Mouse (Mus musculus): Measurements from ENCODE around the gene Wasf3. TPM values are rescaled to one million over a fixed set of nuclear protein-coding genes. Genes with fewer than 3 reads are reported as not detected.
A peak's percentile ranks its signal among the peaks of the same experiment; 100 is the strongest.

Gene Wasf3
- total RNA-seq (2022) = 100 to 1,000 TPM in 1 of 4 experiments, 10 to 100 TPM in 3; 92.2 to 101 (median 96.8) TPM

DNA sequence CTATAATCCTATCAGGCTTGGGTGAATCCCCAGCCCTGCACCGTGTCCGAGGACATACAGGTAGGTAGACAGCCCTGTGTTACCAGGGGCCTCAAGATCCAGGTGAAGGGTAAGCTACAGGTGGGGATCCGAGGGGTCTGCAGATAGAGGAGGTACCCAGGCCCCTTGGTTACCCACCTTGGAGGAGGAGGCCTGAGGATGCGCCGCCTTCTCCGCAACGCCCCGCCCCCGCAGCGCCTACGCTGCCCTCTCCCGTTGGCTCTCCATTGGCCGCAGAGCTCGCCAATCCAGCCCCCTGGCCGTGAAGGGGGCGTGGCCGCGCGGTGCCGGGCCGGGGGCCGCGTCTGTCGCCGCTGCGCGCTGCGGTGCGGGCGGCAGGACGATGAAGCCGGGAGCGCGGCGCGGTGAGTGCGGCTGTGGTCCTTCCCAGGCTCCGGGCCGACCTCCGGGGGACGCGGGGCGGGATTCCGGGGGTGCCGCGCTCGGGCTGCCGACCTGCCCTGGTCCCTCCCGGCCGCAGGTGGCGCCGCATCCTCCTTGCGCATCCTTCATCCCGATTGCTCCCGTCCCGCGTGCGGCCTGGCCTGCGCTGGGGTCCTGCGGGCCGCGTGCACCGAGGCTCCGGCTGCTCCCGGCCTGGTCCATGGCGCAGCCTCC is at the start of gene Wasf3:
TSS of gene Wasf3 (plus strand) at position 51 of the 657 bp plus-strand sequence.
- peak; percentile 84 to 88 for DNase-seq (ENCODE audit: low spot score in 2 of 2)

DNA sequence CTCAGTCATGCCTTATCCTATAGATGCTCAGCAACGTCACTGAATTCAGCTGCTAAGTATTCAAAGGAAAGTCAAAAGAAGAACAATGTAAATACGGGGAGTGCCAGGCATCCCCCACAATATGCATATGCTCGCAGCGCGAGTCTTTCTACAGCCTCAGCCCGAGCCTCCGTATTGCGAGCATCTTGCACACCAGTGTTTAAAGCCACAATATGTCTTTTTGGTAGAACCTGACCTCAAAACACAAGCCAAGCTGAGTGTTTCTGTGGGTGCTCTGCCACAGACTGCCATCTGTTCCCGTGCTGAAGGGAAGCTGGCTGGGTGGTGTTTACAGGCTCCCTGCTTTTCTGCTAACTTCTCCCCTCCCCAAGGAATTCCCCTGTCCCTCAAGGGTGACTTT is 46.7 kb upstream of the Wasf3 start:
- peak; percentile 57 to 59 for DNase-seq (ENCODE audit: low spot score in 2 of 2)

DNA sequence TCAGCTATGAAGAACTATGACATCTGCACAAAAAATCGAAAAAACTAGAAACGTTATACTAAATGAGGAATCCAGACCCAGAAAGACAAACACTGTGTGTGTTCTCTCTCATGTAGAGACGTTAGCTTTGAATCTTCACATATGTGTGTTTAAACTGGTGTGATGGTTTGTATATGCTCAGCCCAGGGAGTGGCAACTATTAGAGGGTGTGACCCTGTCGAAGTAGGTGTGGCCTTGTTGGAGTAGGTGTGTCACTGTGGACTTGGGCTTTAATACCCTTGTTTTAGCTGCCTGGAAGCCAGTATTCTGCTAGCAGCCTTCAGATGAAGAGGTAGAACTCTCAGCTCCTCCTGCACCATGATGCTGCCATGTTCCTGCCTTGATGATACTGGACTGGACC is 44.7 kb upstream of the Wasf3 start:
- DNase-seq (ENCODE audit: low spot score in 2 of 2) = no peak

DNA sequence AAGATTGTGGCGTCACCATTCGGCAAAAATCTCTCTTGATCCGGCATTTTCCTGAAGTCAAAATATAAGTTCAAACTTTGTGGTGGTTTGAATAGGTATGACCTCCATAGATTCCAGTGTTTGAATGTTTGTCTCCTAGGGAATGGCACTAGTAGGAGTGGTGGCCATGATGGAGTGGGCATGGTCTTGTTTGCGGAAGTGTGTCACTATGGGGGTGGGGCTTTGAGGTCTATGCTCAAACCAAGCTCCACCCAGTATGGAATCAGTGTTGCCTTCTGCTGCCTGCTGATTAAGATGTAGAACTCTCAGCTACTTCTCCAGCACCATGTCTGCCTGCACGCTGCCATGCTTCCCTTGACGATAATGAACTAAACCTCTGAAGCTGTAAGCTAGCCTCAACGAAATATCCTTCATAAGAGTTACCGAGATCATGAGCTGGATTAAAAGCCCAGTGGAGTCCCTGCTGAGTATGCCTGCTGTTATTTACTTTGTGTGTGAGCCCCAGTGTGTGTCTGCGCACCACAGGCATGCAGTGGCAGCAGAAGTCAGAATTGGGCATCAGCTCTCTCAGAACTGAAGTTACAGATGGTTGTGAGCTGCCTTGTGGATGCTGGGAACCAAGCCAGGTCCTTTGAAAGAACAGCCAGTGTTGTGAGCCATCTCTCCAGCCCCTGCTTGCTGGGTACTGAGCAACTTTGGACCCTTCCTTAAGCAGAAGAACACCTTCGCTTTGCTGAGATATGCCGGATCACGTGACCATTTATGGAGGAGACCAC is 39.7 kb upstream of the Wasf3 start:
- peak in 1 of 2 experiments; percentile 44 for DNase-seq (ENCODE audit: low spot score in 2 of 2)

DNA sequence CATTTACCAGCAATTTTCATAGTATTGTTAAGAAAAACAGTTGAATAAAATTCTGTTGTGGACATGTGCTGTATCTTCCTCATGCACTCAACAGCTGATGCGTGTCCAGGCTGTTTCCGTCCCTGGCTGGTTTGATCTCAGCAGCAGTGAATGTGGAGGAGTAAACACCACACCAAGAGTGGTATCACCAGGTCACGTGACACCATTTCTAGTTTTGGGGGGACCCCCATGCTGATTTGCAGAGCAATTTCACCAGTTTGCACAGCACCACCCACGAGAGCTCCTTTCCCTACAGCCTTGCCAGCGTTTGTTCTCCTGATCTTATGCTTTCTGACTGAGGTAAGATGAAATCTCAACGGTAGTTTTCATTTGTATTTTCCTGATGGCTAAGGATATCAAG is 37.7 kb upstream of the Wasf3 start:
- peak in 1 of 2 experiments; percentile 42 for DNase-seq (ENCODE audit: low spot score in 2 of 2)

DNA sequence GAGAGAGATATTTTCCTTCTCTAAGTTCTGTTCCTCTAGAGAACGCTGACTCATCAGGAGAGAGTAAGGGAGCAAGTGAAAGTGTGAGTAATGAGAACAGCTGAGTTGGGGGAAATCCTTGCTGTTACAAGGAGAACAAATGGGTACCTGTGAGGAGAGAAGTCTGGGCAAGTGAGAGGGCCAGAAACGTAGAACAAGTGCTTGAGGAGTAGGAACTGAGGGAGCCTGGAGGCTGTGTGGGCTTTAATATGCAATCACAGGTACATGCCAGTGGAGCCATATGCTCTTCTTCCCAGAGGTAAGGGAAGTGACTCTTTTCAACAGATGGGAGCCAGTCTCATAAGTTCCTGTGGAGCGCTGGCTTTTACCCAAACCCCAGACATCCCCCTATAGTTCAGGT is 35.6 kb upstream of the Wasf3 start:
- peak; percentile 31 to 51 for DNase-seq (ENCODE audit: low spot score in 2 of 2)

DNA sequence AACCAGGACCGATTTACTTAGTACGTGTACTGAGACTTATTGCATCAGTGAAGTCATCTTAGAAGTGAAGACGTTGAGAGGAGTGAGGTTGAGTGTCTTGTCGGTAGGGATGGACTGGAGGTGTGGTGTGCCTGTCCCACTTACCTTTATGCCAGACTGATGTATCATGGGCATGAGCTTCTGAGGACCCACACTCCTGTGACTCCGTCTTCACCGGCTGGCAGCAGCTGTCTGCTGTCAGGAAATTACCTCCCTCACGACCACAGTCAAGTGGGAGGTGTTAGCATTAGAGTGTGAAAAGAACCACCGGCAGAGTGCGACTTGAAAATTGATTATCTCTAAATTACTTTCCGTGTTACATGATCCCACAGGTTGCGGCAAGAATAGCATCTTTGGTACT is 34.0 kb upstream of the Wasf3 start:
- no peak for DNase-seq (ENCODE audit: low spot score in 2 of 2)

DNA sequence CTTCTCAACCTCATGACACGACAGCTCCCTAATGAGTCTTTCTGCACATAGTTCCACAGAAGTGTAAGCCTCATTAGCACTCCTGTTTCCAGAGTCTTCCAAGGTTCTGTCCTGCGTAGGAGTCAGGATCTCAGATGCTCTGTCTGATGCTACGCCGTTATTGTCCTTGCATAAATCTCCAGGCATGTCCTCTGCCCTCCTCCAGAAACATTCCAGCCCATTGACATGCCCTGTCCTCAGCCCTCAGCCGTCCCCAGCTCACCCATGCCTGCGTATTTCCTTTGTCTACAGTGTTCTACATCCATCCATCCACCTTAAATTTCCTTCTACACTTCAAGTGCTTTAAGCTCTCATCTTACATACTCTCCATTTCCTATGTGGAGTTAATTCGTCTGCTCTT is 32.8 kb upstream of the Wasf3 start:
- no peak for DNase-seq (ENCODE audit: low spot score in 2 of 2)

DNA sequence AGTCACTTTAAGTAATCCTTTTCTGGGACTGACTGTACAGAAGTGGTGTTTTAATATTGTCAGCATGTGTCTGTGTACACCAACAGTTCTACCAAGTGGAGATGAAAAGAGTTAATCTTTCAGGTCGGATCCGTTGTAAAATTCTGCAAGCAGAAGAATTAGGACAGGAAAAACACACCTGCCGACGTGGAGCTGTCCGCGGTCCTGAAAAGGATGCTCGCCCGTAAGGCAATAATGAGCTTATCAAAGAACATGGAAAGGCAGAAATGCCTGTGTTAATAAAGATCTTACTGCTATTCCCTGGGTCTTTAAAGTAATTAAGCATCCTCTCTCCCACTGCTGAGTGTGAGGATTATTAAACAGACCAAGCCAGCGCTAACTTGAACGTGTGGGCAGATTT is 24.4 kb upstream of the Wasf3 start:
- no peak for DNase-seq (ENCODE audit: low spot score in 2 of 2)

DNA sequence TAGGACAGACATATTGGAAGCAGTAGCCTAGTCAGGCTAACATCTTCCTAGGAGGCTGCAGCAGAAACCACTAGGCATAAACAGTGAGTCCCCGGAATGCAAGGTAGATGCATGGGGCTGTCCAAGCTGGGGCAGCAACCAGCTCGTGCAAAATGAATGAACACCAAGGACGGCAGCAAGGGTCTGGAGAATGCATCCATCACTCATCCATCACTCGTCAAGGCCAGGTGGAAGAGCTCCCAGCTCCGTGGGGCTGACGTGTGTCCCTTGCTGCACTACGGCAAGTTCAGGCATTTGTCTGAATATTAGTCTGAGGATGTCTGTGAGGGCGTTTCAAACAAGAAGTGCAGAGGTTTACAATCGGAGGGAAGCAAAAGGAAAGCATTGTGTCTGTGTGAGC is 22.1 kb upstream of the Wasf3 start:
- no peak for DNase-seq (ENCODE audit: low spot score in 2 of 2)

DNA sequence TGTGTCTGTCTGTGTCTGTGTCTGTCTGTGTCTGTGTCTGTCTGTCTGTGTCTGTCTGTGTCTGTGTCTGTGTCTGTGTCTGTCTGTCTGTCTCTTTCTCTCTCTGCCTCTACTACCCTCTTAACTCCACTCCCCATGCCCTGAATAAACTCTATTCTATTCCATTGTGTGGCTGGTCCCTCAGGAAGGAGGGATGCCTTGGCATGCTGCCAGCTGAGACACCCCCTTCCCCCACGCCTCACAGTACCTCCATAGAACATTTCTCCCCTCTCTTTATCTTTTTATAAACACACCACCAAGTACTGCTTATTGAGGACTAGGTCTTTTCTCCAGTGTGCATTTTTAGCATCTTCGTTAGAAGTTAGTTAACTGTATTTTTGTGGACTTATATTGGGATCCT is 16.4 kb upstream of the Wasf3 start:
- DNase-seq (ENCODE audit: low spot score in 2 of 2) = no peak

DNA sequence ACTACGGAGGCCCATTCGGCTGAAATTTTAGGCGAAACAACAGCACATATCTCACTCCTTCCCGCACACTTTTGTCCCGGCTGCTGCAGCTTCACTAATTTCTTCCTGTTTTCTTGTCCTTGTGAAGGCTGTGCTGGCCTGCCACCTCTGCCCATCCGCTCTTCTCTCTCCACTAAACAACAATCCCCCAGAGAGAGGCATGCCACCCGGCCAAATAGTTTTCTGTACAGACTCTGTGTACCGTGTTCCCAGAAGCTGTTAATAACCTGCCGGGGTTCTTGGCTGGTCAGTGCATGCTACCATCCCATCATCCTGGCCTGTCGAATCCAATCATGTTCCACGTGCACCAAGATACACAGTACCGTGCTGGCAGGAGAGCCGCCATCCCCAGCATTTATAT is 15.8 kb upstream of the Wasf3 start:
- DNase-seq (ENCODE audit: low spot score in 2 of 2) = no peak

DNA sequence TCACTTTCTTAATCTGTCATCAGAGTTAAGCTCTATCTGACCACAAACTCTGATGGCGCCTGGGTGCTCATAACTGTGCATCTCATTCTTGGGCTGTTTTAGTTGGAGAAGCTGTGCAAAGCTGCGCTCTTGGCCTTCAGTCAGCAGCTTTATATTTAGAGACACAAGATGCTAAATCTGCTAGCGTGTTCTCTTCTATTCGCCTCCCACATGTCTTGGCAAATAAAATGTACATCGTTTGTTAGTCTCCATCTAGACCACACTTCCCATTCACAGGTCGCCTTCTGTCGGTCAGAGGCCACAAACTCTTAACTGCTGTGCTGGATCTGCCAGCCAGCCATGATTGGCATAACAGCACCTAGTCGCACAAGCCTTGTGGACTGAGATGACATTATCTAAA is 14.0 kb upstream of the Wasf3 start:
- DNase-seq (ENCODE audit: low spot score in 2 of 2) = peak; percentile 64 to 69

DNA sequence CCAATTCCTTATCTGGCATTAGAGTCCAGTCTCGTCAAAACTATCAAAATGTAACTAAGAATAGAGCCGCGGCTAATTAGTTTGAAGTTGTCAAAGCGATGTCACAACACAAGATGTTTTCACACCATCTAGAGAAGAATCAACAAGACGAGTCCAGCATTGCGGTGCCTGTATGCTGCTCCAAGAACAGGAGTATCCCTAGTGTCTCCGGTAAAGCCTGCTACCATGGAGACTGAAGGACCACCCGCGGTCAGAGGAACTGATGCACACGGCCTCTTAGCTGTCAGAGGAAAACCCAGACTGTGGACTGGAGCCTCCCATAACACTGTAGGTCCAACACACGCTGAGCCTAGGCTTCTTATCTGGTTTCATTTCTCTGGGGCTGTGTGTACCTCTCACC is 11.5 kb upstream of the Wasf3 start:
- no peak for DNase-seq (ENCODE audit: low spot score in 2 of 2)

DNA sequence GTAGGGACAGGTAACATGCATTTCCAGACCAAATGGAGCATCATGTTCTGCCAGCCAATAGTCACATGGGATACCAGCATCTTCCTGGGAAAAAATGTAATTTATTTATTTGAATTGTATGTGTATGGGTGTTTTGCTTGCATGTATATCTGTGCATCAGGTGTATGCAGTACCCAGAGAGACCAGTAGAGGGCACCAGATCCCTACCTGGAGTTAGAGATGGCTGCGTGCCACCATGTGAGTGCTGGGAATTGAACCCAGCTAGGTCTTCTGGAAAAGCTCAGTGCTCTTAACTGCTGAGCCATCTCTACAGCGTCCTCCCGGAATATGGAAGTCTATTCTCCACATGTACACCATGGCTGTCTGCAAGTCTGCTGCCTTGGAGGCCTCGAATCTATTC is 8.2 kb upstream of the Wasf3 start:
- DNase-seq (ENCODE audit: low spot score in 2 of 2) = no peak

DNA sequence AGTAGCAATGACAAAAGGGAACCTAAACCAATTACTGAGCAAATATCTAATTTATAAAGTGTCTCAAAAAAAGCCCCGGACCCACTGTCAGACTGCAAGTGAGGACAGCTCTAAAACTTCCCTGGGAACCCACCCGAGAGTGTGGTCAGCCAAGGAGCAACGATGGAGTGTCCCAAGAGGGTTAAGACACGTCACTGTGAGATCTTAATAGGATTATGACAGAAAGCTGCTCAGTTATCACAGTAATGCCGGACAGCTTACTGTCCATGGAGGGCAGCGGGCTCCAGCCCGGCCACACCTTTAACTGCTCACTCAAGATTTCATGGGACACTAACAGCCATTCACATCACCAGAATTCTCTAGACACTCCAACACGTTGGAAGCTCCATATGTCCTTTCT is 4.7 kb upstream of the Wasf3 start:
- DNase-seq (ENCODE audit: low spot score in 2 of 2) = no peak

DNA sequence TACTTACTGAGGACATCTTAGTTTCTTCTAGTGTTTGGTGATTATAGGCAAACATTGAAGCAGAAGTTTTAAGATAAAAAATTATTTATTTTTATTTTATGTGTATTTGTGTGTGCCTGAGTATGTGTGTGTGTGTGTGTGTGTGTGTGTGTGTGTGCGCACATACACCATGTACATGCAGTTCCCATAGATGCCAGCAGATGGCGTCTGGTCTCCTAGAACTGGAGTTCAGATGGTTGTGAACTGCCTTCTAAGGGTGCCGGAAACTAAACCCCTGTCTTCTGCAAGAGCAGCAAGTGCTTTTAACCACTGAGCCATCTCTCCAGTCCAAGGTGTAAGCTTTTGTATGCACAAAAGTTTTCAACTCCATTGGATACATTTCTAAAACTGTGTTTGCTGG is 2.5 kb upstream of the Wasf3 start:
- no peak for DNase-seq (ENCODE audit: low spot score in 2 of 2)

DNA sequence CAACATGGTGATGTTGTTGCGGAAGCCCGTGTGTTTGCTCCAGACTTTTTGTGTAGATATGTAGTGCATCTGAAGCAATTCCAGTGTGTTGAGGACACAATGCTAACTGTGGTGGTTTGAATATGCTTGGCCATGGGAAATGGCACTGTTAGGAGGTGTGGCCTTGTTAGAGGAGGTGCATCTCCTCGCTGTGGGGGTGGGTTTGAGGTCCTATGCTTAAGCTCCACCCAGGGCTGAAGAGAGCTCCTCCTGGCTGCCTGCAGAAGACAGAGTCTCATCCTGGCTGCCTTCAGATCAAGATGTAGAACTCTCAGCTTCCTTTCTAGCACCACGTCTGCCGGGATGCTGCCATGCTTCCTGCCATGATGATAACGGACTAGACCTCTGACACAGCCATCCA is 1.4 kb upstream of the Wasf3 start:
- no peak for DNase-seq (ENCODE audit: low spot score in 2 of 2)

DNA sequence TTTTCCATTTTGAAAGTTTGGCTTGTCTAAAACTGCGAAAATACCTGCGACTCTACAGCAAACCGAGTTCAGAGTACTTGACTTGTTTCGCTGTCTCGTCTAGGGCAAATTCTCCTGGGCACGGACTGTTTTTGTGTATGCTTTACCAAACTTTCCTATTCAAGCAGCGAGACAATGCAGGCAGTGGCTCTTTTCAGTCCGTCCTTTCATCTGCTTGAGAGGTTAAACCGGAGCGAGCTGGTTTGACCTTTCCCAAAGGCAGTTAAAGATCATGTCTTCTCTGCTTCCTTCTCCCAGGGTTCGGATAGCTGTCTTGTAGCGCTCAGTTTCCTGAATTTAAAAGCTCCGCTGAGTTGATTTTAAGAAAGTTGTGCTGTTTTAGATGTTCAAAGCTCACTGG is 1.2 kb downstream of the Wasf3 start:
- DNase-seq (ENCODE audit: low spot score in 2 of 2) = no peak

DNA sequence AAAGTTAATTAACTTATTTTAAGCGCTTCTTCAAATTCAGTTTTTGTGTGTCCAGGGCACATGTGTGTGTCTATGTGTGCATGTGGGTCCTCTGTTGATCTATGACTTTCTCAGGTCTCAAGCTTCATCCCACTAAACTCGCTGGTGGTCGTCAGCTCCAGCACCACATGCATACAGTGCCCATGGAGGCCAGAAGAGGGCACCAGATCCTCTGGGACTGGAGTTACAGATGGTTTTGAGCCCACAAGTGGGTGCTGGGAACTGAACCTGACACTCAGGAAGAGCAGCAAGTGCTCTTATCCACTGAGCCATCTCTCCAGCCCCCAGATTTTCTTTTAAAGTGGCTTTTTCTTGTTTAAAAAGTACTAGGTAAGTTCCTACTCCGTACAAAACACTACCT is 2.1 kb downstream of the Wasf3 start:
- DNase-seq (ENCODE audit: low spot score in 2 of 2) = no peak

DNA sequence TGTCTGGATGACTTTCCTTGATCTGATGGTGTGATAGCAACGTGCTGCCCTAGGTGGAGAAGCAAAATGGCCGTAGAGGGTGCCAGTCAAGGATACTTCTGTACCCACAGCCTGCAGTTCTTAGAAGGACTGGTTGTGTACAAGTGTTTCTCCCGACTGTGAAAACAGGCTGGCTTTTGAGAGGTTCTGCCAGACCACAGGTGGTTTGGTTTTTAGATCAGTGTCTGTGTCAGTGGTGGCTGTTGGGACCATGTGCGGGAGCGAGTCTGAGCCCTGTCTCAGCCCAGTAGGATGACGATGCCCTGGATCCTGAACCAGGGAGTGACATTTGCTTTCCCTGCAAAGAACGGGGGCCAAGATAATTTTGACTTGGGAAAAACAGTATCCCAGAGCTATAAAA is 9.8 kb downstream of the Wasf3 start:
- DNase-seq (ENCODE audit: low spot score in 2 of 2) = no peak

DNA sequence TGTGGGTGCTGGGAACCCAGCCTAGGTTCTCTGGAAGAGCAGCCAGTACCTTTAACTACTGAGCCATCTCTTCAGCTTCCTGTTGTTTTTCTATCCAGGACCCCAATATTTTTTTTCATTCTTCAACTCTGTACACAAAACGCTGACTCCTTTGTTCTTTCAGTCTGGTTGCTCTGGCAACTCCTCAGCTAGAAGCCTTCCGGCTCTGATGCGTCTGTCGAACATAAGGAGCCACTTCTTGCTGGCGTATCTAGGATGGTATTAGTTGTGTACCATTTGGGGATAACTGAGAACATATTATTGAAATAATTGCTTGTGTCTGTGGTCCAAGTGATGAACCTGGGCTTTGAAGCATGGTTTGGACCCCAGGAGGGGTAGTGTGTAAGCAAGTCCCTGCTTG is 12.5 kb downstream of the Wasf3 start:
- no peak for DNase-seq (ENCODE audit: low spot score in 2 of 2)

Measured in layer of hippocampus, adult 8-10 months (tissue).